Comparison of ENCODE assay signal across 15 mouse cellular contexts in the genomic region with DNA sequence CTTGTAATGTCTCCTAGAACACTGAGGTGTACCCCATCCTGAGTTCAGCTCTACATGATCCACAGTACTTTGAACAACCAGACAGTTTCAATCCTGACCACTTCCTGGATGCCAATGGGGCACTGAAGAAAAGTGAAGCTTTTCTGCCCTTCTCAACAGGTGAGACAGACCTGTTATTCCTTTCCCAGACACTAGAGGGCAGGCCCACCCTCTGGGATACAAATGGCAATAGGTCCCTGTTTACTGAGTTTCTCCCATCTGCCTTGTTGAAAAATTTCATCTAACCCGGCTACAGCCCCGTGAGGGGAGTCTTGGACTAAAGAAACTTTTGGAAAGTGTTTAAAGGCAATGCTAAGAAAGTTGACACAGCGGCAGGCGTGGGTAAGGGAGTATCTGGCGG. TPM values are rescaled to one million over a fixed set of nuclear protein-coding genes. Genes with fewer than 3 reads are reported as not detected.
DNase-seq lines count a peak whose midpoint lies in the region; ATAC-seq and TF ChIP-seq lines count a peak whose summit lies in the region.
"Not testable (repeated sequence)": the region's sequence is repeated elsewhere in the genome, so short reads cannot be mapped to it uniquely, and the experiment has no call there.
"Had no signal": no experiment of that assay in that cellular context is flagged by ENCODE, and none has a peak within 500 bp of the region (broad histone marks: within the 10 kb centered on the region; RNA-seq: fewer than 3 reads in every experiment).

No protein-coding gene starts in this region.

- H3K4me1 ChIP-seq in E14TG2a.4 (replicated peaks; ENCODE audit: low read depth, low read length); intestine, postnatal 0 days (replicated peaks; ENCODE audit: control insufficient read depth, insufficient read depth, low read length); lung, adult 2 months (ENCODE audit: control insufficient read depth, insufficient read depth, low read length): not testable (repeated sequence)

- DNase-seq in adipocyte (ENCODE audit: low spot score): peak; percentile 12
- DNase-seq in gastrocnemius, adult 2 months; lung, adult 2 months: not testable (repeated sequence)
- peak; percentile 15 for DNase-seq in kidney, postnatal 14 days
- DNase-seq in retina, embryonic 14.5 days (ENCODE audit: low spot score): peak; percentile 2

- WGBS in intestine, postnatal 0 days: 53% methylated on average over 5 of the region's 5 CpGs
- 55% methylated on average over 5 of the region's 5 CpGs for WGBS in lung, adult 2 months

- H3K9me3 ChIP-seq in E14TG2a.4 (ENCODE audit: low read length); intestine, postnatal 0 days (ENCODE audit: control insufficient read depth): not testable (repeated sequence)

- not testable (repeated sequence) for H3K4me3 ChIP-seq in E14TG2a.4 (replicated peaks; ENCODE audit: low read length); gastrocnemius, adult 2 months; intestine, postnatal 0 days (ENCODE audit: low read depth, low read length); lung, adult 2 months (replicated peaks; ENCODE audit: extremely low read depth, low read depth, low read length)

- not testable (repeated sequence) for H3K36me3 ChIP-seq in E14TG2a.4 (ENCODE audit: insufficient read depth, low read length); intestine, postnatal 0 days (ENCODE audit: control insufficient read depth, insufficient read depth)

- not testable (repeated sequence) for H3K9ac ChIP-seq in intestine, postnatal 0 days (ENCODE audit: low read depth, low read length)

- TF ChIP-seq POLR2A in lung, adult 2 months (IDR thresholded peaks at IDR 0.05; ENCODE audit: borderline replicate concordance, extremely low read depth, low read depth, low read length): not testable (repeated sequence)

- not testable (repeated sequence) for ATAC-seq in intestine, postnatal 0 days

- not testable (repeated sequence) for H3K4me2 ChIP-seq in intestine, postnatal 0 days (replicated peaks; ENCODE audit: low read depth)

- H3K27ac ChIP-seq in gastrocnemius, adult 2 months; intestine, postnatal 0 days (ENCODE audit: low read depth, low read length): not testable (repeated sequence)

- 0 out of 2 replicates have a peak, but pooled peaks have one; percentile 23 for TF ChIP-seq CTCF in E14TG2a.4 (conservative IDR thresholded peaks at IDR 0.05; ENCODE audit: low read length)
- TF ChIP-seq CTCF in gastrocnemius, adult 2 months (IDR thresholded peaks at IDR 0.05): peak; percentile 43
- TF ChIP-seq CTCF in intestine, postnatal 0 days (IDR thresholded peaks at IDR 0.05; ENCODE audit: low read depth): peak; percentile 69
- TF ChIP-seq CTCF in lung, adult 2 months (IDR thresholded peaks at IDR 0.05; ENCODE audit: insufficient read depth, low read length): peak; percentile 5; the same call in 1 of the 2 replicates

- not testable (repeated sequence) for H3K27me3 ChIP-seq in E14TG2a.4 (ENCODE audit: insufficient read depth, low read length); intestine, postnatal 0 days (replicated peaks; ENCODE audit: control insufficient read depth, insufficient read depth, low read length)

- intact Hi-C loops in gastrocnemius, adult 2 months (cut with DNase I): not testable (repeated sequence)

RNA-seq across cellular contexts. Expression of a gene that starts 19.9 kb away (rescaled TPM):
- not detected for total RNA-seq in gastrocnemius, adult 2 months (2021)
- polyA plus RNA-seq in intestine, postnatal 0 days (2015; fragmentation: Nextera tagmentation; extraction: Ambion mirVana): 0.13 and 0.29 TPM in 2 replicates
- polyA plus RNA-seq in lung, adult 2 months (2012; rRNA removed): 120 and 161 TPM in 2 replicates
- total RNA-seq: granulocyte monocyte progenitor cell, adult 5-6 weeks had no signal
- polyA plus RNA-seq: cerebellum, adult 2 months; embryonic facial prominence, embryonic 11.5 days; forebrain, embryonic 12.5 days; heart, embryonic 13.5 days; hindbrain, embryonic 14.5 days; limb, embryonic 13.5 days; midbrain, embryonic 10.5 days had no signal

Comparison
In these comparisons a context has a peak if more than half of its experiments do, and no peak if none do; other contexts are left out.
1. CTCF ChIP-seq: peak in every context shown above with its lines; median percentile 69 in intestine, postnatal 0 days; 43 in gastrocnemius, adult 2 months; 23 in E14TG2a.4; 5 in lung, adult 2 months.
2. RNA of a gene that starts 19.9 kb away (polyA plus RNA-seq): 120 to 161 TPM in lung, adult 2 months; 0.13 to 0.29 TPM in intestine, postnatal 0 days; every median in the first group is over 10 times any median in the second.